Mouse (Mus musculus) adrenal gland, adult 2 months (tissue): ENCODE measurements at regions not wholly inside any gene's neighbourhood (a gene's known extent, or its start where the extent isn't known, plus 50 kb on each side); places are given as distances from the start of the nearest gene placed in this dataset.

ENCODE experiments used
- DNase-seq: peaks from one replicate; pipeline ENCODE4 v3.0.0; 2021

GRCm38 (mm10) chr17:89297277-89298002 lies 97.0 kb upstream of the Fshr start:
- no peak for DNase-seq

- no peak for DNase-seq
Measured at GRCm38 (mm10) chr17:89281321-89281720, 80.8 kb upstream of the Fshr start.

- DNase-seq = no peak
Measured at GRCm38 (mm10) chr17:89272141-89272540, 71.7 kb upstream of the Fshr start.

- no peak for DNase-seq
Measured at GRCm38 (mm10) chr17:89255687-89256086, 55.2 kb upstream of the Fshr start.

- no peak for DNase-seq
Measured at GRCm38 (mm10) chr17:89250811-89251210, 50.3 kb upstream of the Fshr start.
